Mouse (Mus musculus) testis, adult 2 months (tissue): ENCODE data around the gene Trpv2.

Experiments
- CTCF ChIP-seq: fragments of 200-500 bp; IDR thresholded peaks from 2 replicates; pipeline ENCODE4 v1.5.1; 2012; ENCODE audit warnings: low read depth, mild to moderate bottlenecking, inconsistent platforms, low read length, moderate library complexity; ENCODE audit not compliant: control insufficient read depth, insufficient read depth, insufficient replicate concordance
- POLR2A ChIP-seq: fragments of 200-500 bp; IDR thresholded peaks from 2 replicates; pipeline ENCODE4 v1.6.1; 2012; ENCODE audit warnings: low read depth, mild to moderate bottlenecking, inconsistent platforms, low read length, moderate library complexity; ENCODE audit not compliant: control insufficient read depth

DNA sequence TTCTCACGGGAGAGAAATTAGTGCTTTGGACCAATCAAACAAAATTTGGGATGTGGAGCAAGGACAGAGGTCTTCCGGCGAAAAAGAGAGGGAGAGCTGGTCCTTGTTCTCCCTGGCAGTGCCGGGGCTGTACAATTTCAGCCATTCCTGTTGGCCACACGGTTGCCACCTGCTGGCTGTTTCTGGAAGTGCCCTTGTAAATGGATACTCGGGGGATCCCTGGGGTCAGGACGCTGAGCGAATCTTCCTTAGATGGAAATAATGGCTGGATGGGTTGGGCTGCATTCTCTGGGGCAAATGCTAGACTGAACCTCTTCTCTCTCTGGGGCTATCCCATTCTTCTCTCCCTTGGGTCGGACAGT lies 992 bp downstream of the Trpv2 start:
- TF ChIP-seq CTCF (peak; percentile 94), POLR2A (no peak)
